Mouse (Mus musculus): ENCODE data around the gene Mpp5.

Gene Mpp5

DNA sequence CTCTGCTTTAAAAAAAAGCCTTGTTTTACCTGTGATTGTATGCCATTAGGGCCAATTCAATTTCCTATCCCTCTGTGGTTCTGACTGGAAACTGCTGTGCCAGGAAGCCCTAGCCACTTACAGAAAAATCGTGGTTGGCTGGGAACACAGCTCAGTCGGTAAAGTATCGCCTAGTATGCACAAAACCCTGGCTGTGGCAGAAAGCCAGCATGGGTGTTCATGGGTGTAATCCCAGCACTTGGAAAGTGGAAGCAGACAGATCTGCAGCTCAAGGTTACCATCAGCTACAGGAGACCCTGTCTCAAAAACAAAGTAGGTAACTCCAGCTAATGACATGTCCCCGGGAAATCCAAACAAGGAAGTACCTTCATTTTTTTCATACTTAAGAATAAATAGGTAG is 91.2 kb downstream of the Mpp5 start:
- intact Hi-C loops (cut with DNase I): no loop called here

DNA sequence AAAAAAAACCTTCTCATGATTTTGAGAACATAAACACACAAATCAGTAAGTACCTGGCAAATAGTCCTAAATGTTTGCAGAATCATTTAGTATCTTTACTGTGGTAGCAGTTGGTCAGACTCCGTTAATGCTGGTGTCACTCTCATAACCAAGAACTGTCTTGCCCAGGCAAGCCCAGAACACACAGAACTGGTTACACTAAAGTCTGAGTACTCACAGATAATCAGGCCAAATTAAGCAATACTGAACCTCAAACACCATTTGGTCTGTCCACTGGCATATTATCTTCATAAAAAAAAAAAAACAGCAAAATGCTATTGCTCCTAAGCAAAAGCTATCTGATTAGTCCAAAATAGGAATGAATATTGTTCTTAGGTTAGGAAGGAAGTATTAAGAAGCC is 93.7 kb downstream of the Mpp5 start:
- intact Hi-C loops (cut with DNase I): no loop called here

DNA sequence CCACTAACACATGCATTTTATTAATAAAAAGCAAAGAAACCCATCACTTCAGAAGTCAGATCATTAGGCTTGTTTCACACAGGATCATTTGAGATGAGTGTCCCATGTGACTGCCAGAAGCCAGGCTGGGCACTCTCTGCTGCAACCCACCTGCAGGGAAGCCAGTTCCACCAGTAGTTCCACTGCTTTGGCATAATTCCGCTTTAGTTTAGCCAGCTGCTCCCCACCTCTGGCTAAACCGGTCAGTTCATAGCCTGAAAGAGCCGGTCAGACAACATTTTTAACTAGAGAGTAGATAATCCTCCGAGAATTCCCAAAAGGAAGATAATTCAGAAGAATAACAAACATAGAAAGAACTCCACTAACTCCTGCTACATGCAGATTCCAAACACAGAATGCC is 99.5 kb downstream of the Mpp5 start:
- intact Hi-C loops (cut with DNase I): no loop called here

DNA sequence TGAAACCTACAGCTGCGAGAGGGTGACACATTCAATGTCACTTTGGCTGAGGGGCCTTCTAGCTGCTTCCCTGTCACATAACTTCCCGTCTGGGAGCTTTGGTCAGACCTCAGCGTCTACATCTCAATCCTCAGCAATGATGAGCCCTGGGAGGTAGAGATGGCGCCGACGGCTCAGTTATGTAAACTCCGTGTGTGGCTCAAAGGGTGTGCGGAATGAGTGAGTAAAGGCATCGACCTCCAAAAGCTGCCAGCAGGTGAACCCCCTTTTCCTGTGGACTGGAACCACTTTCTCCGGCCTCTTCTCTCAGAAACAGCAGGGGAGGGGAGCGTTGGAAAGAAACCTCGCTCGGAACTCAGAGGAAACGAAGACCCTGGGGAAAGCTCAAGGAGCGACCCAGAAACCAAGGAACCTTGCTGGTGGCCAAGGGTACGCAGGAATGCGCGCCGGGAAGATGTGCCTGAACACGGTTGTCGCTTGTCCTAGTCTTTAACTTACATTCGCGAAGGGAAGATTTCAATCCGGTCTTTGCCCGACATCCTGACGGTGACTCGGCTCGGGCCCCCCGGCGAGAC is 112.3 kb downstream of the Mpp5 start:
- intact Hi-C loops (cut with DNase I): loop anchor here (10.0 kb wide), 1 partner anchor 636 kb away; the partner anchor contains the start of gene Gphn

DNA sequence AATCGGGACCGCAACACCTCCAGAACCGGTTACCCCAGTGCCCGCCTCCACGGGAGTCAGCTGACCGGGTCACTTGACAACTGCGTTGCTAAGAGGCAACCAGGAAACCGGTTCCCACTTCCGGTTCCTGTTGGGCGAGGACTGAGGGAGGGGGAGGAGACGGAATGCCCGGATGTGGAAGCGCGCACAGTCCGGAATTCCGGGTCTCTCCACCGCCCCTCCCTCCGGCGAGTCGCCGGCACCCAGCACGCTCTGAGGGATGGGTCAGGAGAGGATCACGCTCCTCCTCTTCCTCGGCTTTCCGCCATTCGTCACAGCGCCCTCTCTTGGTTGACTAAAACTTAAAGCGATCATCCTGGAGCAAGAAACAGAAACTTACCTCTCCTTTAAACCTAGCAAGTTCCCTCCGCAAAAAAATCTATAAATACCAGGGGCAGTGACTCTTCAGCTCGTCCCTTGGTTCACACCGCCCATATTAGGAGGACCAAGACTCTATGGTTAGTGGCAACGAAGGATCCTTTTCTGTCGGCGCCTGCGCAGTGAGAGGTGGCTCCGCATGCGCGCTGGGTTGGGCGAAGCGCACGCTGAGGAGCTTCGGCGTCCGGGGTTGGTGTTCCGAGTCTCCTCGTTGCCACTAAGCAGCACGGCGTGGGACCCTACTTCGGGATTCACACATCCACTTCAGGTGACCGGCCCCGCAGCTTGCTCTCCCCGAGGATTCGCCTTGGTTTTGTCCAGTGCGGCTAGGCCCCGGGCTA is 113.0 kb downstream of the Mpp5 start, which contains the start of the genes Atp6v1d and Eif2s1:
Gene Atp6v1d, minus strand, starts transcription at position 143 of the 758 bp plus-strand sequence.
Gene Eif2s1, plus strand, starts transcription at position 324 of the 758 bp plus-strand sequence.
- intact Hi-C loops (cut with DNase I): loop anchor here (10.0 kb wide), 1 partner anchor 637 kb away; the partner anchor contains the start of gene Gphn

DNA sequence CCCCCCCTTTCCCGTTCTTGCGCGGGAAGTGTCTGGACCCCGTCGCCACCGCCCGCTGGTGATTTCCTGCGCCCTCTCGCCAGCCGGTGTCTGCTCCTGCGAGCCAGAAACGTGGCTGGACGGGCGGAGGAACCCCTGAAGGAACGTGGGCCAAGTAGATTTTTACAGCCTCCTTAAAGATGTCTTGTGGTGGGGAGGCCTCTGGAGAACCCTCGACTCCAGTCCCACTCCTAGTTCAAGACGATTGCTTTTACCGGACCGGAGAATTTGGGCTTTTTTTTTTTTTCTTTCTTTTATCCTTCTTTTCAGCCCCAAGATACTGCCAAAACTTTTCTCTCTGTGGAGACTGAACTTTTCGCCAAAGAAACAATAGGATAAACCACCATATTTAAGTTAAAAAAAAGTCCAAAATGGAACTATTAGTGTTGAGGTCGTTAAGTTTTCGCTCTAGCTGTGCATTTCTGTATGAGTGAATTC is 113.6 kb downstream of the Mpp5 start:
- intact Hi-C loops (cut with DNase I): loop anchor here (10.0 kb wide), 1 partner anchor 637 kb away; the partner anchor contains the start of gene Gphn

DNA sequence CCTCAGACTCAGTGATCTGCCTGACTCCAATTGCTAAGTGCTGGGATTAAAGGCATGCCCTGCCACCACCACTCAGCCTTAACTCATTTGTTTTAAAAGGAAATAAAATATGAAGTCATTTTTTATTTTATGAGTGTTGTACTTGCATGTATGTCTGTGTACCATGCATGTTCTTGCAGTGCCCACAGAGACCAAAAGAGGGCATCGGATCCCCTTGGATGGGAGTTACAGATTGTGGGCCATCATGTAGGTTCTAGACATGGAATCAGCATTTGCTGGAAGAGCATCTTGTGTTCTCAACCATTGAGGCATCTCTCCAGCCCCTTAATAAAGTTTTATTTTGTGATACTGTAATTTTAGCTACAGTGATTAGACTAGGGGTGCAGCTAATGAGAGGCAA is 116.7 kb downstream of the Mpp5 start:
- intact Hi-C loops (cut with DNase I): loop anchor here (10.0 kb wide), 1 partner anchor 641 kb away; the partner anchor contains the start of gene Gphn

DNA sequence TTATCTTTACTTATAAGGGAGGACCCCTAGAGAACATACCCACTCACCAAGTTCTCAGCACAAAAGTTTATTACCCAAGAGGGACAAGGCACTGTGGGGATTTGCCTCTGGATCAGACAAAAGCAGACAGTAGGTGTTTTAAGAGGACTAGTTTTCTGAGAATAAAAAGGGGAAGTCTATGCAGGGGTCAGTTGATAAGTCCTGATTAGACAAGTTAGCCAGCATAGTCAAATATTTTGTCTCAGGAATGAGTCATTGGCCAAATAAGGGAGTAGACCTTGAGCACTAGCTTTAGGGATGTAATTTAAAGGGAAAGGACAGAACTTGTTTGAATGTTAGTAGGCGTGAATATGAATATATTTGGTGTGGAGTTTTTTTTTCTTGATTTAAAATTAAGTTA is 119.4 kb downstream of the Mpp5 start:
- intact Hi-C loops (cut with DNase I): loop anchor here (10.0 kb wide), 1 partner anchor 643 kb away; the partner anchor contains the start of gene Gphn

DNA sequence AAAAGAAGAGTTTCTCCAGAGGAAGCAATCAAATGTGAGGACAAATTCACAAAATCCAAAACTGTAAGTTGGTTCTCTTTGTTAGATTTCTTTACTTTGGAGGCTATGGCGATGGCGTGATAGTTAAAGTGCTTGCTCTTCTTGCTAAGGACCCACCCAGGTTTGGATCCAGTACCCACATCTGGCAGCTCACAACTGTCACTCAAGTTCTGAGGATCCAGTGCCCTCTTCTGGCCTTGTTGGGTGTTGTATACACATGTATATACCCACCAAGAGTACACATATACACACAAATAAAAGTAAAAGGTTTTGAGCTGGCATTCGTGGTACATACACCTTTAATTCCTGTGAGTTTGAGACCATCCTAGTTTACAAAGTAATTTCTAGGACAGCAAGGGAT is 125.9 kb downstream of the Mpp5 start:
- intact Hi-C loops (cut with DNase I): no loop called here

DNA sequence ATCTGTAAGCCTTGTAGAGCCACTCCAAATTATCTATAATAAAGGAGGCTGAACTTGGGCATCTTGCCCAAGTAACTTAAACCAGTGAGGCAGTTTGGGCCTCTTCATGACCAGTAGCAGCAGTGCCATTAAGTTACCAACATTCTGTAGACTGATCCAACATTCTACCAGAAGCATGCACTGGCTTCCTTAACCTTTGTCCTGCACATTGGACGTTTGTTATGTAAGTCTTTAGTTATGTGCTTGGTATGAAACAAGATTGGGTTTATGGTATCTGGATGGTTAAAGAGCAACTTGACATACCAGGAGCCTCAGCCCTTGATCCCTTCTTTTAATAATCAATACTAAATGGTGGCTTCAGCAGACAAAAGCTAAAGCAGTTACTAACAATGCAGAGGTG is 141.4 kb downstream of the Mpp5 start:
- intact Hi-C loops (cut with DNase I): no loop called here

All from adrenal gland (tissue).